Mouse (Mus musculus) forebrain, embryonic 11.5 days (tissue): ENCODE measurements around the gene Sall1. TPM values are rescaled to one million over a fixed set of nuclear protein-coding genes. Genes with fewer than 3 reads are reported as not detected.

Experiments
- ATAC-seq: fragments of 200-750 bp; cut with Nextera tagmentation; replicated peaks from 2 replicates; pipeline ENCODE4 v1.8.0; 2017; ENCODE audit warnings: moderate TSS enrichment; ENCODE audit not compliant: low FRiP score
- DNase-seq: peaks from one replicate; pipeline ENCODE4 v3.0.0-alpha.2; 2017; ENCODE audit warnings: low spot score
- H3K27ac ChIP-seq: fragments of 300-500 bp; sonication (generic); 2 replicates; pipeline ENCODE4 v1.5.1; 2014; ENCODE audit warnings: low read depth, low read length
- H3K27me3 ChIP-seq: fragments of 300-500 bp; sonication (generic); 2 replicates; pipeline ENCODE4 v1.6.1; 2014; ENCODE audit warnings: mild to moderate bottlenecking, low read length, mixed read lengths; ENCODE audit not compliant: control insufficient read depth, insufficient read depth
- H3K36me3 ChIP-seq: fragments of 300-500 bp; sonication (generic); 2 replicates; pipeline ENCODE4 v1.6.1; 2014; ENCODE audit warnings: mild to moderate bottlenecking, low read length, moderate library complexity, mixed read lengths; ENCODE audit not compliant: control insufficient read depth, insufficient read depth
- H3K4me1 ChIP-seq: fragments of 300-500 bp; sonication (generic); replicated peaks from 2 replicates; pipeline ENCODE4 v1.6.1; 2014; ENCODE audit warnings: low read length, mixed read lengths; ENCODE audit not compliant: control insufficient read depth, insufficient read depth
- H3K4me2 ChIP-seq: fragments of 300-500 bp; sonication (generic); 2 replicates; pipeline ENCODE4 v1.6.1; 2014; ENCODE audit warnings: low read depth, mild to moderate bottlenecking, low read length, moderate library complexity, mixed read lengths; ENCODE audit not compliant: severe bottlenecking
- H3K4me3 ChIP-seq: fragments of 300-500 bp; sonication (generic); 2 replicates; pipeline ENCODE4 v1.5.1; 2014; ENCODE audit warnings: low read depth, low read length
- H3K9ac ChIP-seq: fragments of 300-500 bp; sonication (generic); 2 replicates; pipeline ENCODE4 v1.6.1; 2014; ENCODE audit warnings: low read length
- H3K9me3 ChIP-seq: fragments of 300-500 bp; sonication (generic); 2 replicates; pipeline ENCODE4 v1.6.1; 2016; ENCODE audit warnings: low read length, mixed read lengths; ENCODE audit not compliant: control insufficient read depth
- WGBS: fragments of 180-500 bp; shearing (Covaris S2); extraction: QIAGEN DNeasy Blood & Tissue Kit; methylation state at CpG from one replicate; pipeline ENCODE4 v1.1.7; 2014; 5-methylcytosine and 5-hydroxymethylcytosine counted together
- polyA plus RNA-seq: library from polyadenylated mRNA; unstranded; fragments of >200 nt; fragmentation: Nextera tagmentation; extraction: Ambion mirVana; gene quantifications from 2 replicates; pipeline ENCODE4 v1.2.1, GENCODE M21; 2014

Gene Sall1
- polyA plus RNA-seq, 1 experiment from 2014 or later: 32.9 TPM

GRCm38 (mm10) chr8:89026139-89026520 is 17.8 kb downstream of the Sall1 start:
- Histone ChIP-seq H3K4me1 (peaks cover 11% of the 10 kb centered on the region; the same call in 1 of the 2 replicates), H3K4me3 (peak overlapping the region; percentile 23), H3K36me3 (peaks cover 5% of the 10 kb centered on the region; the same call in 1 of the 2 replicates), H3K27ac (no peak overlapping the region), H3K9me3 (no peaks in the 10 kb centered on the region), H3K27me3 (no peaks in the 10 kb centered on the region; the same call in 1 of the 2 replicates), H3K4me2 (peak overlapping the region; percentile 49), H3K9ac (peak overlapping the region; percentile 53; the same call in 1 of the 2 replicates)
- peak; percentile 47 for ATAC-seq
- peak; percentile 61 for DNase-seq
- WGBS: 5% methylated on average over 12 of the region's 13 CpGs

GRCm38 (mm10) chr8:89025281-89026138 is 18.5 kb downstream of the Sall1 start:
- 4% methylated on average over 55 of the region's 55 CpGs for WGBS
- peak; percentile 82 for DNase-seq
- no peaks in the 10 kb centered on the region; the same call in 1 of the 2 replicates for H3K27me3 ChIP-seq

GRCm38 (mm10) chr8:89024796-89025195 is 19.2 kb downstream of the Sall1 start:
- DNase-seq: peak; percentile 48
- WGBS: 26% methylated on average over 6 of the region's 6 CpGs
- H3K9ac ChIP-seq: no peak overlapping the region; the same call in 1 of the 2 replicates
- H3K4me1 ChIP-seq: peaks cover 13% of the 10 kb centered on the region; the same call in 1 of the 2 replicates
- no peak overlapping the region for H3K27ac ChIP-seq
- ATAC-seq: no peak
- no peak overlapping the region for H3K4me2 ChIP-seq
- no peak overlapping the region for H3K4me3 ChIP-seq
- H3K27me3 ChIP-seq: no peaks in the 10 kb centered on the region; the same call in 1 of the 2 replicates
- peaks cover 5% of the 10 kb centered on the region; the same call in 1 of the 2 replicates for H3K36me3 ChIP-seq
- H3K9me3 ChIP-seq: no peaks in the 10 kb centered on the region

More at GRCm38 (mm10) chr8:89025281-89026138, 18.5 kb downstream of the Sall1 start:
- Histone ChIP-seq H3K9me3 (no peaks in the 10 kb centered on the region), H3K4me3 (peak overlapping the region; percentile 23), H3K27ac (no peak overlapping the region), H3K9ac (peak overlapping the region; percentile 53), H3K4me1 (peaks cover 13% of the 10 kb centered on the region; the same call in 1 of the 2 replicates), H3K4me2 (peak overlapping the region; percentile 49), H3K36me3 (peaks cover 5% of the 10 kb centered on the region; the same call in 1 of the 2 replicates)
- peak; percentile 81 for ATAC-seq

- no peak for DNase-seq
- Histone ChIP-seq H3K4me2 (no peak overlapping the region), H3K36me3 (no peaks in the 10 kb centered on the region), H3K4me1 (peaks cover 13% of the 10 kb centered on the region; the same call in 1 of the 2 replicates), H3K4me3 (no peak overlapping the region), H3K9ac (no peak overlapping the region), H3K9me3 (no peaks in the 10 kb centered on the region), H3K27ac (no peak overlapping the region), H3K27me3 (no peaks in the 10 kb centered on the region; the same call in 1 of the 2 replicates)
- 5% methylated on average over 5 of the region's 5 CpGs for WGBS
- ATAC-seq: no peak
Observed at GRCm38 (mm10) chr8:89021139-89021538, 22.8 kb downstream of the Sall1 start.

- Histone ChIP-seq H3K9ac (no peak overlapping the region), H3K4me3 (no peak overlapping the region), H3K36me3 (no peaks in the 10 kb centered on the region), H3K27me3 (no peaks in the 10 kb centered on the region), H3K9me3 (no peaks in the 10 kb centered on the region), H3K4me2 (no peak overlapping the region), H3K27ac (no peak overlapping the region), H3K4me1 (peaks cover 5% of the 10 kb centered on the region; the same call in 1 of the 2 replicates)
- DNase-seq (peak; percentile 21), ATAC-seq (no peak)
- 80% methylated on average over 4 of the region's 4 CpGs for whole genome bisulfite sequencing
Observed at GRCm38 (mm10) chr8:89017891-89018290, 26.1 kb downstream of the Sall1 start.

GRCm38 (mm10) chr8:89016465-89017070 is 27.4 kb downstream of the Sall1 start:
- H3K4me2 ChIP-seq: no peak overlapping the region
- peaks cover 5% of the 10 kb centered on the region; the same call in 1 of the 2 replicates for H3K4me1 ChIP-seq
- H3K9ac ChIP-seq: no peak overlapping the region
- H3K9me3 ChIP-seq: no peaks in the 10 kb centered on the region
- no peaks in the 10 kb centered on the region for H3K27me3 ChIP-seq
- no peaks in the 10 kb centered on the region for H3K36me3 ChIP-seq
- 93% methylated on average over 7 of the region's 7 CpGs for WGBS
- H3K27ac ChIP-seq: no peak overlapping the region
- DNase-seq (peak; percentile 35), ATAC-seq (no peak)
- no peak overlapping the region for H3K4me3 ChIP-seq

GRCm38 (mm10) chr8:89015539-89015938 is 28.4 kb downstream of the Sall1 start:
- H3K27me3 ChIP-seq: no peaks in the 10 kb centered on the region
- 79% methylated on average over 6 of the region's 6 CpGs for WGBS

GRCm38 (mm10) chr8:89012853-89013534 is 31.0 kb downstream of the Sall1 start:
- 88% methylated on average over 6 of the region's 6 CpGs for WGBS
- H3K27ac ChIP-seq: no peak overlapping the region
- DNase-seq (no peak), ATAC-seq (no peak)
- no peaks in the 10 kb centered on the region for H3K4me1 ChIP-seq
- H3K4me3 ChIP-seq: no peak overlapping the region
- H3K9ac ChIP-seq: no peak overlapping the region
- H3K27me3 ChIP-seq: peaks cover 1% of the 10 kb centered on the region; the same call in 1 of the 2 replicates
- no peak overlapping the region for H3K4me2 ChIP-seq
- H3K9me3 ChIP-seq: no peaks in the 10 kb centered on the region
- H3K36me3 ChIP-seq: no peaks in the 10 kb centered on the region

More at GRCm38 (mm10) chr8:89015539-89015938, 28.4 kb downstream of the Sall1 start:
- Histone ChIP-seq H3K4me2 (no peak overlapping the region), H3K9me3 (no peaks in the 10 kb centered on the region), H3K9ac (no peak overlapping the region), H3K27ac (no peak overlapping the region), H3K4me3 (no peak overlapping the region), H3K4me1 (no peaks in the 10 kb centered on the region), H3K36me3 (no peaks in the 10 kb centered on the region)
- DNase-seq: no peak
- ATAC-seq: no peak
